Mouse (Mus musculus): ENCODE measurements around the gene Sez6. TPM values are rescaled to one million over a fixed set of nuclear protein-coding genes. Genes with fewer than 3 reads are reported as not detected.

Sez6 gene
- total and polyA plus RNA-seq, 3 experiments, result 0.04 TPM; not detected in 2

GRCm38 (mm10) chr11:77914598-77915260 is 15.9 kb upstream of the Sez6 start:
- H3K27ac ChIP-seq (ENCODE audit: insufficient read depth, low read depth), result no peak overlapping the region
- H3K4me1 ChIP-seq (ENCODE audit: control insufficient read depth in 1 of 2, insufficient read depth in 2 of 2), result no peaks in the 10 kb centered on the region
- no peak for DNase-seq (ENCODE audit: extremely low read depth)
- no peaks in the 10 kb centered on the region for H3K79me2 ChIP-seq (replicated peaks; ENCODE audit: control insufficient read depth, extremely low read depth, insufficient read depth, poor library complexity, severe bottlenecking)
- no peaks in the 10 kb centered on the region for H3K36me3 ChIP-seq (replicated peaks in 1 of 2; ENCODE audit: control insufficient read depth in 1 of 2, insufficient read depth in 1 of 2, low read length in 1 of 2)
- H3K27me3 ChIP-seq (replicated peaks), result peaks cover 51% of the 10 kb centered on the region
- no peak overlapping the region for H3K4me2 ChIP-seq (ENCODE audit: insufficient read depth, low read depth, poor library complexity, severe bottlenecking)
- TF ChIP-seq MAZ (IDR thresholded peaks at IDR 0.05; ENCODE audit: low read depth, low read length) (no peak), POLR2AphosphoS2 (IDR thresholded peaks at IDR 0.05; ENCODE audit: low read depth, low read length) (no peak)
- in situ Hi-C loops (cut with MboI; ENCODE audit: low pct_ligation_motif_present, low pct_unique_long_range_greater_than_20kb, low sequenced_read_pairs), result no loop called here
- no peak overlapping the region for H3K9ac ChIP-seq (ENCODE audit: insufficient read depth, low read depth)
- no peaks in the 10 kb centered on the region for H3K9me3 ChIP-seq (replicated peaks; ENCODE audit: low read length)
- dilution Hi-C loops (cut with MboI; ENCODE audit: extremely low pct_ligation_motif_present, extremely low pct_unique_long_range_greater_than_20kb, low sequenced_read_pairs), result no loop called here
- no peak overlapping the region for H3K4me3 ChIP-seq (replicated peaks in 1 of 3; ENCODE audit: low read depth in 2 of 3, low read length in 2 of 3, poor library complexity in 1 of 3)

- TF ChIP-seq RCOR1 (conservative IDR thresholded peaks at IDR 0.05; ENCODE audit: low read depth, low read length), result no peak
- no peak for TF ChIP-seq POLR2A (IDR thresholded peaks at IDR 0.05; ENCODE audit: low read depth, low read length)
- H3K4me2 ChIP-seq (ENCODE audit: insufficient read depth, low read depth, poor library complexity, severe bottlenecking), result no peak overlapping the region
- H3K4me1 ChIP-seq (ENCODE audit: control insufficient read depth in 1 of 2, insufficient read depth in 2 of 2), result no peaks in the 10 kb centered on the region
- in situ Hi-C loops (cut with MboI; ENCODE audit: low pct_ligation_motif_present, low pct_unique_long_range_greater_than_20kb, low sequenced_read_pairs), result no loop called here
- H3K27ac ChIP-seq (ENCODE audit: insufficient read depth, low read depth), result no peak overlapping the region
- H3K36me3 ChIP-seq (replicated peaks in 1 of 2; ENCODE audit: control insufficient read depth in 1 of 2, insufficient read depth in 1 of 2, low read length in 1 of 2), result no peaks in the 10 kb centered on the region
- no peak overlapping the region for H3K4me3 ChIP-seq (replicated peaks in 1 of 3; ENCODE audit: low read depth in 2 of 3, low read length in 2 of 3, poor library complexity in 1 of 3)
- H3K27me3 ChIP-seq (replicated peaks), result peaks cover 51% of the 10 kb centered on the region
- H3K9me3 ChIP-seq (replicated peaks; ENCODE audit: low read length), result no peaks in the 10 kb centered on the region
- no peak overlapping the region for H3K9ac ChIP-seq (ENCODE audit: insufficient read depth, low read depth)
- no peaks in the 10 kb centered on the region for H3K79me2 ChIP-seq (replicated peaks; ENCODE audit: control insufficient read depth, extremely low read depth, insufficient read depth, poor library complexity, severe bottlenecking)
- no peak for DNase-seq (ENCODE audit: extremely low read depth)
- dilution Hi-C loops (cut with MboI; ENCODE audit: extremely low pct_ligation_motif_present, extremely low pct_unique_long_range_greater_than_20kb, low sequenced_read_pairs), result no loop called here
Observed at GRCm38 (mm10) chr11:77916741-77917140, 13.9 kb upstream of the Sez6 start.

DNA sequence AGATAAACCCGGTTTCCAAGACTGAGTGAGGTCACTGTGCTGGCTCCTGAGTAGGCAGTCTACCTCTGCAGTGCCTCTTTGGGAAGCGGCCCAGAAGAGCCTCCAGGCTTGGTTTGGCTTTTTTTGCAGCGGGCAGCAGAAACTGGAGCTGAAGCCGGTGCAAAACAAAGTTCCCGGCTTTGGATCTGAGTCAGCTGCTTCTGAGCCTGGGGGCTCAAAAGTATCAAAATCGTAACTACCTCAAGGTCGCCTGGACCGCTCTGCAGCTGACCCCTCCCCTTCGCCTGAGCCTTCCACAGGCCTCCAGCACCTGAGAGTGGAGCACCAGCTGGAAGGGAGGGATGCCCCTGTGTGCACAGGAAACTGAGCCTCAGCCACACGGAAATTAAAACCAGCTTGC is 13.4 kb upstream of the Sez6 start:
- no peak overlapping the region for H3K9ac ChIP-seq (ENCODE audit: insufficient read depth, low read depth)
- no peaks in the 10 kb centered on the region for H3K79me2 ChIP-seq (replicated peaks; ENCODE audit: control insufficient read depth, extremely low read depth, insufficient read depth, poor library complexity, severe bottlenecking)
- no peak overlapping the region for H3K4me2 ChIP-seq (ENCODE audit: insufficient read depth, low read depth, poor library complexity, severe bottlenecking)
- peaks cover 50% of the 10 kb centered on the region for H3K27me3 ChIP-seq (replicated peaks)
- no peaks in the 10 kb centered on the region for H3K4me1 ChIP-seq (ENCODE audit: control insufficient read depth in 1 of 2, insufficient read depth in 2 of 2)
- no peaks in the 10 kb centered on the region for H3K36me3 ChIP-seq (replicated peaks in 1 of 2; ENCODE audit: control insufficient read depth in 1 of 2, insufficient read depth in 1 of 2, low read length in 1 of 2)
- no peak overlapping the region for H3K4me3 ChIP-seq (replicated peaks in 1 of 3; ENCODE audit: low read depth in 2 of 3, low read length in 2 of 3, poor library complexity in 1 of 3)
- dilution Hi-C loops (cut with MboI; ENCODE audit: extremely low pct_ligation_motif_present, extremely low pct_unique_long_range_greater_than_20kb, low sequenced_read_pairs), result no loop called here
- no peak for TF ChIP-seq JUND (conservative IDR thresholded peaks at IDR 0.05; ENCODE audit: low read depth, low read length)
- no peak for TF ChIP-seq MYC (IDR thresholded peaks at IDR 0.05; ENCODE audit: low read depth, low read length)
- no peak for TF ChIP-seq MEF2A (IDR thresholded peaks at IDR 0.05; ENCODE audit: borderline replicate concordance, low read depth, low read length)
- no peak for TF ChIP-seq IRF4 (IDR thresholded peaks at IDR 0.05; ENCODE audit: low read depth, low read length)
- no peak for TF ChIP-seq NELFE (IDR thresholded peaks at IDR 0.05; ENCODE audit: low read depth, low read length)
- TF ChIP-seq TCF12 (IDR thresholded peaks at IDR 0.05; ENCODE audit: low read depth, low read length), result no peak
- TF ChIP-seq ZC3H11A (IDR thresholded peaks at IDR 0.05; ENCODE audit: low read depth, low read length), result no peak
- TF ChIP-seq MAX (IDR thresholded peaks at IDR 0.05; ENCODE audit: low read length), result no peak
- no peak for TF ChIP-seq SMC3 (IDR thresholded peaks at IDR 0.05; ENCODE audit: low read depth, low read length)
- TF ChIP-seq ZMIZ1 (IDR thresholded peaks at IDR 0.05; ENCODE audit: low read depth, low read length), result no peak
- no peak for TF ChIP-seq ZKSCAN1 (IDR thresholded peaks at IDR 0.05; ENCODE audit: borderline replicate concordance, low read depth, low read length)
- TF ChIP-seq HCFC1 (IDR thresholded peaks at IDR 0.05; ENCODE audit: low read depth, low read length), result no peak
- TF ChIP-seq PAX5 (IDR thresholded peaks at IDR 0.05; ENCODE audit: low read length), result no peak
- TF ChIP-seq BHLHE40 (IDR thresholded peaks at IDR 0.05; ENCODE audit: low read depth, low read length), result no peak
- TF ChIP-seq ELF1 (IDR thresholded peaks at IDR 0.05; ENCODE audit: low read depth, low read length), result no peak
- TF ChIP-seq USF2 (conservative IDR thresholded peaks at IDR 0.05; ENCODE audit: low read depth, low read length), result no peak
- no peak for TF ChIP-seq POLR2A (IDR thresholded peaks at IDR 0.05; ENCODE audit: low read depth, low read length)
- TF ChIP-seq MAZ (IDR thresholded peaks at IDR 0.05; ENCODE audit: low read depth, low read length), result no peak
- no peak for TF ChIP-seq JUN (IDR thresholded peaks at IDR 0.05; ENCODE audit: insufficient read depth, low read depth, low read length)
- no peak for TF ChIP-seq E2F4 (IDR thresholded peaks at IDR 0.05; ENCODE audit: insufficient replicate concordance, low read depth, low read length)
- H3K27ac ChIP-seq (ENCODE audit: insufficient read depth, low read depth), result no peak overlapping the region
- DNase-seq (ENCODE audit: extremely low read depth), result no peak
- H3K9me3 ChIP-seq (replicated peaks; ENCODE audit: low read length), result no peaks in the 10 kb centered on the region
- in situ Hi-C loops (cut with MboI; ENCODE audit: low pct_ligation_motif_present, low pct_unique_long_range_greater_than_20kb, low sequenced_read_pairs), result no loop called here
